Mouse (Mus musculus) gastrocnemius, postnatal 10 days (tissue): Measurements from ENCODE around the gene Sall1. TPM values are rescaled to one million over a fixed set of nuclear protein-coding genes. Genes with fewer than 3 reads are reported as not detected.

ENCODE experiments used
- DNase-seq: peaks from one replicate; pipeline ENCODE4 v3.0.0; 2021; ENCODE audit warnings: mixed read lengths
- microRNA-seq, 2 experiments: library from miRNA; unstranded; fragments of <30 nt; microRNA quantifications; one replicate each; pipeline ENCODE4 v1.2.0; 2021
- total RNA-seq, 2 experiments: library from RNA; stranded (reverse); gene quantifications; 2 replicates each; pipeline ENCODE4 v1.2.3; 2021

Sall1 gene
- total RNA-seq, 2 experiments from 2014 or later, result 0.07 to 0.16 TPM

DNA sequence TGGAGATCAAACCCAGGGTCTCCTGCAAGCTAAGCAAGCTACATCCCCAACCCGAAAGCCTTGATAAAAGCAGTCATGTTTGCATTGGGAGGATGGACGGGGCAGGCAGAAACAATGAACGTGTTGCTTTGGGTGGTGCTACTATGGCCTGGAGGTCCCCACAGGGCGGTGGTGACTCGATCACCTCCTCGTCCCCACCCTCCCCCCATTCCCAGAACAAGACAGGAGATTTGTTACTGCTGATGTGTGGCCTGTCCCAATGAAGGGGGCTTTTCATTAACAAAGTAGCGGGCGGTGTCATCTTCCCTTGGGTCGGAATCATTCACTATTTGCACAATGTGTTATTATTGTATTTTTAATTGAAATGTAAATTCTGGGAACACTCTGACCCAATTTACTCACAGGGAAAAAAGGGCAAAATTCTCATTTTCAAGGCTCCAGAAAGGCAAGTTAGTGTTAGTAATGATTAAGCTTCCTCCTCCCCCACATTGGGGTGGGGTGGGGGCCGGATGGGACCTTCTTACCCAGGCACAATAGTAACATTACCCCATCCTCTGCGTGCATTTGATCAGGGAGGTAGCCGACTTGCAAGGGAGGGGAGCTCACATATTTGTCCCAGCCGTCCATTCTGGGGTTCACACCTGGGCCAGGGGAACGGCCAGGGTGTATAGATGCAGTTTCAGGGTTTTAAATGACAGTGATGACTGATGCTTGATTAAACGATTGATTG, 52.0 kb downstream of the Sall1 start:
- DNase-seq, result no peak

DNA sequence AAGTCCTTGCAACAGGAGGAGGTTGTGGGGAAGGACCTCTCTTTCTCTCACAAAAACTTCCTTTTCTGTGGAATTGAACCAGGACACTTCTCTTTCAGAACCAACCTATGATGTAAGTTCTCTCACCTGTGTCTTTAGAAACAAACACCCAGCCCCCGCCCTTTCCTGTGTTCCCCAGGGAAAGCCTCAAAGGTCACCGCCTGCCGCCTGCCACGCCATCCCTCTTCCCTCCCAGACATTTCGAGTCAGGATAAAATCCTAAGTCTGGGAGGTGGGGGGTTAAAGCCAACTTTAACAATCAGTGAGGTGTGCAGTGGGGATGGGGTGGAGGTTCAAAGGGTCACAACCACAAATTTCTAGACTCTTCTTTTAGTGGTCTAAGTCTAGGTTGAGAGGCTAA, 52.8 kb downstream of the Sall1 start:
- DNase-seq, result no peak

- no peak for DNase-seq
These were observed 55.0 kb downstream of the Sall1 start for GRCm38 (mm10) chr8:88989002-88989401.

DNA sequence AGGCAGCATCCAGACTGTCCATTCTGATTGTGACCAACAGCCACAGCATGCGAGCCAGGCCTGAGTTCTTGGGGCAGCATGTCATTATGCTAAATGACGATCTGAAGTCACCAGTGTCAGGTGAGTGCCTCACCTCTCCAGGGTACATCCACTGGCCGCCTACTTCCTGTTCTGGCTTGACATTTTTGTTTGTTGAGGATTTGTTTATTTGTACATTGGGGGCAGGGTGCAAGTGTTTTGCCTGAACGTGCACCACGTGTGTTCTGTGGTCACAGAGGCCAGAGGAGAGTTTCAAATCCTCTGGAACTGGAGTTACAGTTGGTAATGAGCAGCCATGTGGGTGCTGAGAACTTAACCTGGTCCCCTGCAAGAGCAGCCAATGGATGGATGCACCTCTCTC, 60.5 kb downstream of the Sall1 start:
- no peak for DNase-seq

Small RNA genes within 50 kb of the gene (microRNA-seq; reads per million reads assigned to microRNA genes)
- gene Mir8110, result 0 reads per million in 2 experiments
